Mouse (Mus musculus) common myeloid progenitor, adult 5-6 weeks (primary cell): ENCODE results near the gene Arhgap24. TPM values are rescaled to one million over a fixed set of nuclear protein-coding genes. Genes with fewer than 3 reads are reported as not detected.

ENCODE experiments used
- ATAC-seq: replicated peaks from 2 replicates; pipeline ENCODE4 v1.8.0; 2016; ENCODE audit warnings: low read depth, mild to moderate bottlenecking, moderate TSS enrichment, inconsistent platforms; ENCODE audit not compliant: poor library complexity, severe bottlenecking
- total RNA-seq: library from RNA; stranded (forward); fragments of 200-1000, 187-1606 nt; gene quantifications from 2 replicates; pipeline ENCODE4 v1.2.3, GENCODE M21; 2017

The Arhgap24 gene
- total RNA-seq = 0.91 and 1.1 TPM in 2 replicates

- ATAC-seq = peak; percentile 90
These were observed at the start of gene Arhgap24 for GRCm38 (mm10) chr5:102481215-102482211. Arhgap24 (plus strand) TSS chr5:102481391.

DNA sequence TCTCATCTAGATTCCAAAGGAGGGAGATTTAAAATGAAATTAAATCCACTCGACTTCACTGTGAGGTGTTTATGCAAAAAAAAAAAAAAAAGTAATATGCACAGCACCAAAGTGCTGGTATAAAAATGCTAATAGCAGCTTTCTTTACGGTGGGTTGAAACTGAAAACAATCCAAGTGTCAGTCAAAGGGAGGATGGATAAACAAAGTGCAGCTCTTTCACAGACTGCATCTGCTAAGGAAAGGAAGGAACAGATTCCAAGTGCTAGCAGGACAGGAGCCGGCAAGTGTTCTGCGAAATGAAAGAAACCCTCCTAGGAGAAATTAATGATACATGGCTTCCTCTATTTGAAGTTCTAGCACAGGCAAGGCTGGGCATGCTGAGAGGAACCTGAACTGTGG lies 47.0 kb upstream of the Arhgap24 start:
- no peak for ATAC-seq

- ATAC-seq = no peak
These were observed 44.6 kb upstream of the Arhgap24 start for GRCm38 (mm10) chr5:102436581-102436980.

- ATAC-seq = peak; percentile 29; the same call in 1 of the 2 replicates
These were observed 41.9 kb upstream of the Arhgap24 start for GRCm38 (mm10) chr5:102439119-102439877.

- ATAC-seq = peak; percentile 88
These were observed 33.8 kb upstream of the Arhgap24 start for GRCm38 (mm10) chr5:102447436-102447835.

DNA sequence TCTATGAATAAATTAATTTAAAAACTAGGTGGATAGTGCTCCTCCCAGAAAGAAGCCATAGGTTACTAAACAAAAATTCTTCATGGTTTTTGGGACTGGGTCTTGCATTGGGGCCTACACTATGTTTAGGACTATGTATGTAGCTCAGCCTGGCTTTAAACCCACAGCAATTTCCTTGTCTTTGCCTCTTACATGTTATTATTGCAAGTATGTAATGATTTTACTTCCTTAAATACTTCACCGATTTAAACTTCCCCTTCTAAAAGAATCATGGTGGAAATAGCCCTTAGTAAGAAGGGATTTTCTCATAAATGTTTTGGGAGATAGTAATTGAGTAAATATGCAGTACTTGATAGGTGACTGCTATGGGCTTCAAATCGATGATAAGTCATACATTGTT lies 30.3 kb upstream of the Arhgap24 start:
- 0 out of 2 replicates have a peak, but pooled peaks have one; percentile 22 for ATAC-seq

- ATAC-seq = no peak
These were observed 29.0 kb upstream of the Arhgap24 start for GRCm38 (mm10) chr5:102452079-102452797.

GRCm38 (mm10) chr5:102453324-102453723 lies 27.9 kb upstream of the Arhgap24 start:
- ATAC-seq = no peak

DNA sequence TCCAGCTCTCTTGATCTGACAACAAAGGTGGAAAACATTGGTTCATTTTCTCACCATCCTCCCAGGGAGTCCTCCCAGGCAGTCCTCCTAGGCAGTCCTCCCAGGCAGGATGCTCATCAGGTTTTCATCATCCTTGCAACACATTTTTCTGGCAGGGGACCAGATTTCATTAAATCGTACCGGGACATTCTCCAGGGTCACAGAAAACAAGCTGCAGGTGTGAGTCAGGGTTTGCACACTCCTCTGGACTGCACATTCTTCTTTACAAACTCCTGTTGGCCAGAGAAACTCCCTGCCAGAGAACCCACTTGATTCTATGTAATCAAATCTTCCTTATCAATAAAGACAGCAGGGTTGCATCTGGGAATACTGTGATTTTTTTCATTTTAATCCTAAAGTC lies 25.9 kb upstream of the Arhgap24 start:
- ATAC-seq = no peak

DNA sequence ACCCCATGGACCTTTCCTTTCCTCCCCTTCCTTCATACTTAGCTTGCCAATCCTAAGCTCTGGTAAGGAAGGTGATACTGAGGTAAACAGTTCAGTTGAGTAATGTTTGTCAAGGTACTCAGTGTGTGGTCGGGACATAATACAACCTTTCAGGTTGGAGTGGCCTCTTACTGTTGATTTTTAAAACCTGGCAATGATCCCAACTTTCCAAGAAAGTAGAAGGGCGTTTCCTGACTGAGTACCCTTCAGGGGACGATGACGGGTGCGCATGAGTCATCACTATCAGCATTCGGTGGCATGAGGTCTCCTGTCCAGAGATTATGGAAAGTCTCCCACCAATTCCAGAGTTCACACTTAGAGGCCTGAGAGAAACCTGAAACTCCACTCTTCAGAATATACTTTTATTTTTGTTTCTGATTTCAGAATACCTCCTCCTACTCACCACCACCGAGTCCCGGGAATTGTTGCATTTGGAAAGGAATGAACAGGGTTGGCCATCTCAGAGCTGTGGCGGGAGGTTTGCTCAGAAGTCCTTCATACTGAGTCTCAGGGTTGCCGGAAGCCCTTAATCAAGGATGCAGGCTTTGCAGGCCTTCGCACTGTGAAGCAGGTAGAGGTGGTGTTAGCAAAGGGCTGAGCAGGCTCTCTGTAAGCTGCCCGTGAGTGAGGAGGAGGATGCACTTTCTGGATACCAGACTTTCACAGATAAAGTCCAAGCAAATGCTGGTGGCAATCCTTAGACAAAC lies 20.6 kb upstream of the Arhgap24 start:
- no peak for ATAC-seq

DNA sequence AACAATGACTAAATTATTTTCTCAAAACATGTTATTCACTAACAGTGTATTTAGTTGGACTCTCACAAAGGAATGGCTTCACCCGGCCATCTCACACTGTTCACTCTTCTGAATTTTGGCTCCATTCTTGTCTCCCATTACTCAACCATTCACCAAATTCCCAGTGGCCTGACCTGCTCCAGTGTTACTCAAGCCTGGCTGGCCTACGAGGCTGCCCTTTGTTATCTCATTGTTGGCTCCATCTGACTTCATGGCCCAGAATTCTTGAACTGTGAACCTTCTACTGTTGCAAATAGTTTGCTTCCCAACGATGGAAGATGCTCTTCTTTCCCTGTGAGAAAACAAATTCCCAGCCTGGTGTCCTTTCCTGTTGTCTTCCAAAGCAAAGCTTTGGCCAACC lies 18.2 kb upstream of the Arhgap24 start:
- ATAC-seq = no peak

GRCm38 (mm10) chr5:102465372-102465771 lies 15.8 kb upstream of the Arhgap24 start:
- no peak for ATAC-seq

- ATAC-seq = no peak
These were observed 12.9 kb upstream of the Arhgap24 start for GRCm38 (mm10) chr5:102468292-102468691.

DNA sequence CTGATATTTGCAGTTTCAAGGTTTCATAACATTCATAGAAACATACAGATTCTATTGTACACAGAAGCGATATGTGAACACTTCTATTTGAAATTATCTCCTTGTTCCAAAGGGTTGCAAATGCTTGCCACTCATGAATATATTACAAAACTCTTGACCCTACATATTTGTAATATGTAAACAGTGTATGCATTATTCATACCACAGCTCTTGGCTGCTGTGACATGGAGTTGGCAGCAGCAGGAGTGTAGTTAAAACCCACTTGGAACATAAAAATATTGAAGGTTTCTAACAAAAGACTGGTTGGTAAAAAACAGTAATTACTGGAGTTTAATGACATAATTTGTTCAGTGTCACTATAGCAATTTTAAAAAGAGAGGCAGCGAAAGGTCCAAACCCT lies 10.9 kb upstream of the Arhgap24 start:
- no peak for ATAC-seq

- peak; percentile 17; the same call in 1 of the 2 replicates for ATAC-seq
These were observed 3.1 kb upstream of the Arhgap24 start for GRCm38 (mm10) chr5:102478076-102478475.

DNA sequence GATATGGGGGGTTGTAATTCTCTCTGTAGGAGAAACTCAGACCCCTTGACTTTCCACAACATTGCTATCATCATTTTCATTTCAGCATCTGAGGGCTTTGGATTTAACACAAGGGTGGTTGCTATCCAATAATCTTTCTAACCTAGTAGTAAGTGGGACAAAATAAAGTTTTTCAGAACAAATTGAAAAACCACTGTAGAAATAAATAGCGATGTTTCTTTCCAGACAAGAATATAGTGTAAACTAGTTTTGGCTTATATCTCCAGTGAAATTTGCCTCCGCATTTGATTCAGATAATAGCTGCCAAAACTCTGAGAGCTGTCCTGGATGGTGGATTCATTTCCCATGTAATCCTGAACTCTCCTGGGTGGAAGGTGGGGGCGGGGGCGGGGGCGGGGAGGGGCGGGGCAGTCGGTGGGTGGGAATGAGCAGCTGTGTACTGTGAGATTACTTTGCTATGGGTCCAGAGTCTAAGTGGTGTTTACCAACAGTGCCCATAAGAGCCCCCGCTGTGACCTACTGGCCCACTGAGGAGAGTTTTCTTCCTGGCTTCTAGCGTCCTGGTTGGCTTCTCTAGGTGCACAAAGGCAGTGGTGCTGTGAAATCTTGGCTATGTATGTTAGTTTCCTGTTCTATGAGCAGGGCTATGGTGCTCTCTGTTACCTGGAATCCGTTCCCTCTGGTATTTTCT lies 2.2 kb downstream of the Arhgap24 start:
- ATAC-seq = no peak

- peak; percentile 66 for ATAC-seq
These were observed 10.4 kb downstream of the Arhgap24 start for GRCm38 (mm10) chr5:102491554-102491953.

- no peak for ATAC-seq
These were observed 11.0 kb downstream of the Arhgap24 start for GRCm38 (mm10) chr5:102492152-102492551.

DNA sequence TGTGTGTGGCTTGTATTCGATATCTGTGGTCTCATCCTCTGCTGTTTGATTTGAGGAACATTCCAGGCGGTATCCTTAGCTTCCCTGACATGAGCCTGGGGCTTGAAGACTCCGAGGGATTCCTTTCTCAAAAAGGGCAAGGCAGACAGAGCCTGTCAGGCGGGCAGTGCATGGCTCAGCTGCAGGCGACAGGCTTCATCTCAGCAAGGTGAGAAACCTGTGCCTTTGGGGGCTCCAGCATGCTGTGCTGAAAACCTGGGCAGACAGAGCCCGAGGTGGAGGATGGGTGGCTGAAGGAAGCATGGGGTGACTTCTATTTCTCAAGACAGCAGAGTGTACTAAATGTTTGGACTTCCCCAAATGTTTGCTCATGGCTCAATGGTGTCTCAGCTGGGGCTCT lies 13.6 kb downstream of the Arhgap24 start:
- ATAC-seq = no peak
